Mouse (Mus musculus): ENCODE results near the gene Sap18. TPM values are rescaled to one million over a fixed set of nuclear protein-coding genes. Genes with fewer than 3 reads are reported as not detected.

The Sap18 gene
- total and polyA plus RNA-seq, 3 experiments: 8.3 to 173 (median 49.0) TPM

GRCm38 (mm10) chr14:57756094-57756493, 41.9 kb upstream of the Sap18 start:
- dilution Hi-C loops (cut with MboI; ENCODE audit: extremely low pct_ligation_motif_present, extremely low pct_unique_long_range_greater_than_20kb, low sequenced_read_pairs) (no loop called here), in situ Hi-C loops (cut with MboI; ENCODE audit: low pct_ligation_motif_present, low pct_unique_long_range_greater_than_20kb, low sequenced_read_pairs) (no loop called here)
- H3K4me3 ChIP-seq (replicated peaks in 1 of 3; ENCODE audit: low read depth in 2 of 3, low read length in 2 of 3, poor library complexity in 1 of 3): no peak overlapping the region
- H3K27ac ChIP-seq (ENCODE audit: insufficient read depth, low read depth): no peak overlapping the region
- no peak overlapping the region for H3K4me2 ChIP-seq (ENCODE audit: insufficient read depth, low read depth, poor library complexity, severe bottlenecking)
- no peak overlapping the region for H3K9ac ChIP-seq (ENCODE audit: insufficient read depth, low read depth)
- H3K9me3 ChIP-seq (replicated peaks; ENCODE audit: low read length): no peaks in the 10 kb centered on the region
- no peaks in the 10 kb centered on the region for H3K79me2 ChIP-seq (replicated peaks; ENCODE audit: control insufficient read depth, extremely low read depth, insufficient read depth, poor library complexity, severe bottlenecking)
- peaks cover 0 to 16% of the 10 kb centered on the region in 2 experiments; a peak in 2 of 4 replicates for H3K4me1 ChIP-seq (ENCODE audit: control insufficient read depth in 1 of 2, insufficient read depth in 2 of 2)
- H3K36me3 ChIP-seq (replicated peaks in 1 of 2; ENCODE audit: control insufficient read depth in 1 of 2, insufficient read depth in 1 of 2, low read length in 1 of 2): no peaks in the 10 kb centered on the region
- no peaks in the 10 kb centered on the region for H3K27me3 ChIP-seq (replicated peaks)
- no peak for DNase-seq (ENCODE audit: extremely low read depth)
- TF ChIP-seq MEF2A (IDR thresholded peaks at IDR 0.05; ENCODE audit: borderline replicate concordance, low read depth, low read length) (no peak), JUND (conservative IDR thresholded peaks at IDR 0.05; ENCODE audit: low read depth, low read length) (no peak), BHLHE40 (IDR thresholded peaks at IDR 0.05; ENCODE audit: low read depth, low read length) (no peak), MXI1 (IDR thresholded peaks at IDR 0.05; ENCODE audit: low read depth, low read length) (no peak), SIN3A (IDR thresholded peaks at IDR 0.05; ENCODE audit: low read length) (no peak), JUN (IDR thresholded peaks at IDR 0.05; ENCODE audit: insufficient read depth, low read depth, low read length) (no peak), MAZ (IDR thresholded peaks at IDR 0.05; ENCODE audit: low read depth, low read length) (no peak), EP300 (IDR thresholded peaks at IDR 0.05; ENCODE audit: low read length) (no peak), SMC3 (IDR thresholded peaks at IDR 0.05; ENCODE audit: low read depth, low read length) (no peak), ZMIZ1 (IDR thresholded peaks at IDR 0.05; ENCODE audit: low read depth, low read length) (no peak), UBTF (IDR thresholded peaks at IDR 0.05; ENCODE audit: low read depth, low read length) (no peak), RCOR1 (conservative IDR thresholded peaks at IDR 0.05; ENCODE audit: low read depth, low read length) (no peak), RAD21 (IDR thresholded peaks at IDR 0.05; ENCODE audit: low read depth, low read length) (no peak), CHD1 (IDR thresholded peaks at IDR 0.05; ENCODE audit: low read depth, low read length) (no peak), ELF1 (IDR thresholded peaks at IDR 0.05; ENCODE audit: low read depth, low read length) (no peak), POLR2AphosphoS2 (IDR thresholded peaks at IDR 0.05; ENCODE audit: low read depth, low read length) (no peak)

GRCm38 (mm10) chr14:57758237-57758636, 39.7 kb upstream of the Sap18 start, which contains the start of gene Lats2:
Gene Lats2, minus strand, starts transcription at chr14:57758388.
- no peaks in the 10 kb centered on the region for H3K9me3 ChIP-seq (replicated peaks; ENCODE audit: low read length)
- H3K4me3 ChIP-seq (replicated peaks in 1 of 3; ENCODE audit: low read depth in 2 of 3, low read length in 2 of 3, poor library complexity in 1 of 3): no peak within 1 kb of the TSS
- H3K79me2 ChIP-seq (replicated peaks; ENCODE audit: control insufficient read depth, extremely low read depth, insufficient read depth, poor library complexity, severe bottlenecking): no peaks in the 10 kb centered on the region
- no peak for TF ChIP-seq RCOR1 (conservative IDR thresholded peaks at IDR 0.05; ENCODE audit: low read depth, low read length)
- no peak for TF ChIP-seq CHD2 (IDR thresholded peaks at IDR 0.05; ENCODE audit: low read length)
- TF ChIP-seq BHLHE40 (IDR thresholded peaks at IDR 0.05; ENCODE audit: low read depth, low read length): no peak
- TF ChIP-seq E2F4 (IDR thresholded peaks at IDR 0.05; ENCODE audit: insufficient replicate concordance, low read depth, low read length): no peak
- no peak for TF ChIP-seq ZMIZ1 (IDR thresholded peaks at IDR 0.05; ENCODE audit: low read depth, low read length)
- no peak for TF ChIP-seq ZC3H11A (IDR thresholded peaks at IDR 0.05; ENCODE audit: low read depth, low read length)
- no peak for TF ChIP-seq TCF12 (IDR thresholded peaks at IDR 0.05; ENCODE audit: low read depth, low read length)
- TF ChIP-seq POLR2A (IDR thresholded peaks at IDR 0.05; ENCODE audit: low read depth, low read length): no peak
- TF ChIP-seq TBP (conservative IDR thresholded peaks at IDR 0.05; ENCODE audit: low read depth, low read length): no peak
- no peak for TF ChIP-seq MAZ (IDR thresholded peaks at IDR 0.05; ENCODE audit: low read depth, low read length)
- no peak for TF ChIP-seq RAD21 (IDR thresholded peaks at IDR 0.05; ENCODE audit: low read depth, low read length)
- TF ChIP-seq POLR2AphosphoS2 (IDR thresholded peaks at IDR 0.05; ENCODE audit: low read depth, low read length): no peak
- TF ChIP-seq NRF1 (IDR thresholded peaks at IDR 0.05; ENCODE audit: low read depth, low read length): no peak
- TF ChIP-seq MYC (IDR thresholded peaks at IDR 0.05; ENCODE audit: low read depth, low read length): no peak
- TF ChIP-seq CHD1 (IDR thresholded peaks at IDR 0.05; ENCODE audit: low read depth, low read length): no peak
- no peak for TF ChIP-seq SIN3A (IDR thresholded peaks at IDR 0.05; ENCODE audit: low read length)
- TF ChIP-seq EP300 (IDR thresholded peaks at IDR 0.05; ENCODE audit: low read length): no peak
- TF ChIP-seq UBTF (IDR thresholded peaks at IDR 0.05; ENCODE audit: low read depth, low read length): no peak
- no peak for TF ChIP-seq ELF1 (IDR thresholded peaks at IDR 0.05; ENCODE audit: low read depth, low read length)
- no peak for TF ChIP-seq MAFK (IDR thresholded peaks at IDR 0.05; ENCODE audit: insufficient replicate concordance, low read length)
- no peak within 1 kb of the TSS for H3K9ac ChIP-seq (ENCODE audit: insufficient read depth, low read depth)
- dilution Hi-C loops (cut with MboI; ENCODE audit: extremely low pct_ligation_motif_present, extremely low pct_unique_long_range_greater_than_20kb, low sequenced_read_pairs): no loop called here
- no peaks in the 10 kb centered on the region for H3K27me3 ChIP-seq (replicated peaks)
- no peaks in the 10 kb centered on the region for H3K36me3 ChIP-seq (replicated peaks in 1 of 2; ENCODE audit: control insufficient read depth in 1 of 2, insufficient read depth in 1 of 2, low read length in 1 of 2)
- H3K4me2 ChIP-seq (ENCODE audit: insufficient read depth, low read depth, poor library complexity, severe bottlenecking): no peak within 1 kb of the TSS
- H3K27ac ChIP-seq (ENCODE audit: insufficient read depth, low read depth): no peak within 1 kb of the TSS
- in situ Hi-C loops (cut with MboI; ENCODE audit: low pct_ligation_motif_present, low pct_unique_long_range_greater_than_20kb, low sequenced_read_pairs): no loop called here
- peaks cover 0 to 19% of the 10 kb centered on the region in 2 experiments; a peak in 2 of 4 replicates for H3K4me1 ChIP-seq (ENCODE audit: control insufficient read depth in 1 of 2, insufficient read depth in 2 of 2)
- no peak for DNase-seq (ENCODE audit: extremely low read depth)
